Mouse (Mus musculus) gastrocnemius, adult 8-10 months (tissue): ENCODE measurements at regions not wholly inside any gene's neighbourhood (a gene's known extent, or its start where the extent isn't known, plus 50 kb on each side); places are given as distances from the start of the nearest gene placed in this dataset.

Source experiments
- DNase-seq, 2 experiments: peaks; one replicate each; pipeline ENCODE4 v3.0.0; 2022; ENCODE audit warnings: low spot score in 2 of 2

- no peak for DNase-seq
Observed at GRCm38 (mm10) chrX:12466312-12466711, 121.3 kb upstream of the Atp6ap2 start.

GRCm38 (mm10) chrX:12466897-12467296, 120.7 kb upstream of the Atp6ap2 start:
- DNase-seq, result no peak

GRCm38 (mm10) chrX:12467528-12468179, 119.9 kb upstream of the Atp6ap2 start:
- no peak for DNase-seq

GRCm38 (mm10) chrX:12472296-12472695, 115.3 kb upstream of the Atp6ap2 start:
- DNase-seq, result no peak

GRCm38 (mm10) chrX:12479207-12479606, 108.4 kb upstream of the Atp6ap2 start:
- DNase-seq, result no peak

- DNase-seq, result no peak
Observed at GRCm38 (mm10) chrX:12490957-12491356, 96.6 kb upstream of the Atp6ap2 start.

- no peak for DNase-seq
Observed at GRCm38 (mm10) chrX:12493216-12493615, 94.4 kb upstream of the Atp6ap2 start.

GRCm38 (mm10) chrX:12493916-12494315, 93.7 kb upstream of the Atp6ap2 start:
- no peak for DNase-seq

GRCm38 (mm10) chrX:12494535-12494934, 93.1 kb upstream of the Atp6ap2 start:
- no peak for DNase-seq

GRCm38 (mm10) chrX:12500601-12501000, 87.0 kb upstream of the Atp6ap2 start:
- no peak for DNase-seq

GRCm38 (mm10) chrX:12502364-12502763, 85.2 kb upstream of the Atp6ap2 start:
- DNase-seq, result no peak

GRCm38 (mm10) chrX:12503581-12503980, 84.0 kb upstream of the Atp6ap2 start:
- DNase-seq, result no peak

- no peak for DNase-seq
Observed at GRCm38 (mm10) chrX:12511119-12511518, 76.5 kb upstream of the Atp6ap2 start.

GRCm38 (mm10) chrX:12525044-12525443, 62.6 kb upstream of the Atp6ap2 start:
- DNase-seq, result no peak

- DNase-seq, result no peak
Observed at GRCm38 (mm10) chrX:12530406-12531311, 56.9 kb upstream of the Atp6ap2 start.
